Mouse (Mus musculus): Measurements from ENCODE around the gene Rabl6.

Gene Rabl6

GRCm38 (mm10) chr2:25591863-25592262 is 16.5 kb downstream of the Rabl6 start:
- DNase-seq: peak; percentile 32

DNA sequence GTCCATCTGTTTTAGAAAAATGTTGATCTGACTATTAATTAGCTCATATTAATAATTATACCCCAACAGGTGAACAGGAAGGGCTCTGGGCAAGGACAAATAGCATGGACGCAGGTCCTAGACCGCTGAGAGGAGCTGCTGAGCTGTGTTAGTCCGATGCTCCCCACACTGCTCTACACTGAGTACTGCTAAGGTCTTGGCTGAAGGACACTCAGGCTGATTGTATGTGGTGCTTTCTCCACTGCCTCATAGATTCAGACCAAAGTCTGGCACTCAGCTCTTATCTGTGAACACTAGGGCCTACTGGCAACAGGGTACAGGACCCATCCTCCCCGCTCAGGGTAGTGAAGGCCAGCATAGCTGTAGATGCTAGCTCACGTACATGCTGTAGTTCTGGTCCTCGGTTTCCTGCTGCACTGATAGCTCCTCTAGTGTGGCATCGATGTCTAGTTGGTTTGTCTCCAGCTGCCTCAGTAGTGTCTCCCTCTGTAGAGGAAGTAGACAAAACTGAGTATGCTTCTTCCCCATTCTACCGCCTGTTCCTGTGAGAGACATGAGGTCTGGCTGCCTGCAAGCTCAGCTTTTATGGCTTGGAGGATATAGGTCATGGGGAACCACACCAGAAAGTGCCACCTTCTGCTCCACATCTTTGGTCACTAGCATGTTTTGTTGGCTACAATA is 20.0 kb downstream of the Rabl6 start:
- peak; percentile 6 for DNase-seq

GRCm38 (mm10) chr2:25587290-25587689 is 21.0 kb downstream of the Rabl6 start:
- DNase-seq: peak; percentile 4

DNA sequence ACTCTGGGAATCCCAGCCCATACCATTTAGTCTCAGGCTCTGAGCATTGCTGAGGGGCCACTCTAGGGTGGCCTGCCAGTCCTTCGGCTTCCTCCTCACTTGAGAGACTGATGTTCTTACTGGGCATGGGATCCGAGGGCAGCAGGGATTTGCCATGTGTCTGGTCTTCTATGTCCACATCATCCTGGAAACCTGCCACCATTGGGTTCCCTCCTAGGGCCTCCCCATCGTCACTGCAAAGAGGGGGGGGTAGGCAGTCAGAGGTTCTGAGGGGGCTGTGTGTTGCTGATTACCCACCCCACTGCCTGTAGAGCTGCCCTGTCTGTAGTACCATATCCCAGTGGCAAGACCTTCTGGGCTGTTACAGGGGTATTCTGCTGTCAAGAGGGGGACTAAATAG is 22.7 kb downstream of the Rabl6 start:
- DNase-seq: peak; percentile 16

DNA sequence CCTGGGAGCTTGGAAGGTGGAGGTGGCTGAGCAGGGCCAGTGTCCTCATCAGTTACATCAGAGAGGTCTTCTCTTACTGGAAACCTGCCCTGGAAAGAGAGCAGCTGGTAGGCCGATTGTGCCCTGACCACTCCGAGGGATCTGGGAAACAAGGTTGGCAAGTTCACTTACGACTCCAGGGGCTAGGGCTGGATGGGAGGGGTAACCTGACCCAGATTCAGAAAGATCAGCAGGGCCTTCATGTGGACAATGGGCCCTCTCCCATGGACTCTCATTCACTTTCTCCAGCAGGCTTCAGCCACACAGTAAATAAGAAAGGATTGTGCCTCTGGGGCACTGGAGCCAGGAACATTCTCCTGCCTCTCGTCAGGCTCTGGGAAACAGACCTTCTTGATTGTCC is 23.5 kb downstream of the Rabl6 start:
- no peak for DNase-seq

DNA sequence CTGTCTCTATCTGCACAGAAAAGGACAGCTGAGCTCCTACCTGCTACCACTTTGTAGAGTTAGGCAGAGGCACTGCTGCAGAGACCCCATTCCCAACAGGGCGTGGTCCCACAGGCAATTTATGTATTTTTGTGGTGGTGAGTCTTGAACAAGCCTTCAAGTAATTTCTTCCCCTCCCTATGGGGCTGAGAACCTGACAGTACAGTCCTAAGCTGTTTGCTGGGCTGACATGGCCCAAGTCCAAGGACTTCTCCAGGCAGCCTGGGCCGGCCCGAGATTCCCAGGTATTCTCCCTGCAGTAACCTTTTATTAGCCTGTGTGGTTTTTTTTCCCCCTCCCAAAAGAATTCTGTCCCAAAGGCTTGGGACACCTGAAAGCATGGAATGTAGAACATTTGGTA is 24.2 kb downstream of the Rabl6 start:
- DNase-seq: no peak

GRCm38 (mm10) chr2:25583571-25583970 is 24.8 kb downstream of the Rabl6 start:
- peak; percentile 15 for DNase-seq

DNA sequence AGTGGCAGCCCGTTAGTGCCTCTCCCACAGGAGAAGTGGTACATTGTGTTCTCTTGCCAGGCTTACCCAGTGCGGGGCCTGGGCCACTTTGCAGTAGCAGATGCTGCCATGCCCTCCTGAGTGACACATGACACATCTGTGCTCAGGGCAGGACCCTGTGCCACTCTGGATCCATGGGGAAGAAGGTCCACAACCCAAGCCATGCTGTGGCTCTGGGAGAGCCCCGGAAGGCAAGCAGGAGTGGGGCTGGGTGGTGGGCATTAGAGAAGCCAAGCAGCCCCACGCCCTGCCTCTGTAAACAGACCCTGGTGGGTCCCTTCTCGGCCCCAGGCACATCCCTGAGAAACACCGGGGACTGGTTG is 25.2 kb downstream of the Rabl6 start:
- DNase-seq: peak; percentile 22

GRCm38 (mm10) chr2:25582466-25583119 is 25.7 kb downstream of the Rabl6 start:
- DNase-seq: peak; percentile 90

DNA sequence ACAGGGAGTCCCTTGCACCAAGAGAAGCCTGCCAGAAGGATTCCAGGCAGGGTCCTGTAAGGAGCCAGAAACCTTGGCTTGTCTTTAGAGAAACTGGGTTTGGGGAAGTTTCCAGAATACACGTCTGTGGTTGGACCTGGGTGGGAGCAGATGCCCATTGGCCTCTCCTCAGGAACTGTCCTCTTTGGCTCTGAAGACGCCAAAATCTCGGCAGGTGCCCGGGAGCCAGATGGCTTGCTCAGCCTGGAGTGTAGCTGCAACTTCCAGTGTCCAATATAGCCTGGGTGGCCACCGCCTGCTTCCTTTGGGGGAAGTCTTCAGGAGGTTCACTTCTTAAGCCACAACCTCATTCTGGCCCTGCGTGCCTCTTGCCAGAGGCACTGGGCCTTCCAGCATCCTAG is 26.4 kb downstream of the Rabl6 start:
- peak; percentile 42 for DNase-seq

GRCm38 (mm10) chr2:25581294-25581864 is 26.9 kb downstream of the Rabl6 start, which contains the start of gene Ajm1:
Gene Ajm1 (minus strand): TSS chr2:25581757.
- peak; percentile 51 for DNase-seq

- DNase-seq: peak; percentile 42
These were observed 27.7 kb downstream of the Rabl6 start for GRCm38 (mm10) chr2:25580621-25581101.

GRCm38 (mm10) chr2:25579737-25580460 is 28.4 kb downstream of the Rabl6 start:
- peak; percentile 45 for DNase-seq

DNA sequence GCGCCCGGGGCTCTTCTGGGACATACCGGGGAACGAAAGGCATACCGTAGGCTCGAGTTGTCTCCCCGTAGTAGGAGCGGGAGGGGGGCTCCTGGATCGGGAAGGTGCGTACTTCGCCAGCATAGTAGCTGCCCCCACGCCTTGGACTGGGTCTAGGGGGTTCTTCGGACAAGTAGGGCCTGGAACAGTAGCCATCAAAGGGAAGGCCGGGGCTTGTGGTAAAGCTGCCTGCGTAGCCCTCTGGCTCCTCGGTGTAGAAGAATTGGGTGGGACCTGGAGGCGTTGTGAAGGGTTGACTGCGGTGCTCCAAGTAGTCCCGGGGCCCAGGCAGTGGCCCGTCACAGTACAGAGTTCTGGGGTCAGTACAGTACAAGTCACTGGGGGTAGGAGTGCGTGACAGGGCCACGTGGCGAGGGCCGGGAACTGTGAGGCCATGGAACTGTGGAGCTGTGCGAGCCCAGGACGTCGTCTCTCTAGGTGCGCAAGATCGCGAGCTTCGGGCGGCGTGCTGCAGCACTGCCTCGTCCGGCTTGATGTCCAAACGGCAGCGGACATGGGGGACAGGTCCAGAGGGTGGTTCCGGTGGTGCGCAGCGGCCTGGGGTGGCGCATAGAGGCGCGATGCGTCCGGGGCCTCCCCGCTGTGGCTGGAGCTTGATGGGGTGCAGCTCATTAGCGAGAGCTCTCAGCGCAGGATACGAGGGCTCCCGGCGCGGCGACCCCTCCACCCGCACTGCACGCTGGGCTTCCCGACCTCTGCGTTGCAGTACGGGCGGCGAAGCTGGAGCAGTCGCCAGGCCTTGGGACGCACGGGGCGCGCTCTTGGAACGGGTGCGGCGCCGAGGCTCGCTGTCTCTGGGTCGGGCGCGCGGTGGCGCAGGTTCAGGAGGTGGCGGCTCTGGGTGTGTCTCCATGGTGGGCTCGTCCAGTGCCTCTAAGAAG is 29.3 kb downstream of the Rabl6 start:
- no peak for DNase-seq

DNA sequence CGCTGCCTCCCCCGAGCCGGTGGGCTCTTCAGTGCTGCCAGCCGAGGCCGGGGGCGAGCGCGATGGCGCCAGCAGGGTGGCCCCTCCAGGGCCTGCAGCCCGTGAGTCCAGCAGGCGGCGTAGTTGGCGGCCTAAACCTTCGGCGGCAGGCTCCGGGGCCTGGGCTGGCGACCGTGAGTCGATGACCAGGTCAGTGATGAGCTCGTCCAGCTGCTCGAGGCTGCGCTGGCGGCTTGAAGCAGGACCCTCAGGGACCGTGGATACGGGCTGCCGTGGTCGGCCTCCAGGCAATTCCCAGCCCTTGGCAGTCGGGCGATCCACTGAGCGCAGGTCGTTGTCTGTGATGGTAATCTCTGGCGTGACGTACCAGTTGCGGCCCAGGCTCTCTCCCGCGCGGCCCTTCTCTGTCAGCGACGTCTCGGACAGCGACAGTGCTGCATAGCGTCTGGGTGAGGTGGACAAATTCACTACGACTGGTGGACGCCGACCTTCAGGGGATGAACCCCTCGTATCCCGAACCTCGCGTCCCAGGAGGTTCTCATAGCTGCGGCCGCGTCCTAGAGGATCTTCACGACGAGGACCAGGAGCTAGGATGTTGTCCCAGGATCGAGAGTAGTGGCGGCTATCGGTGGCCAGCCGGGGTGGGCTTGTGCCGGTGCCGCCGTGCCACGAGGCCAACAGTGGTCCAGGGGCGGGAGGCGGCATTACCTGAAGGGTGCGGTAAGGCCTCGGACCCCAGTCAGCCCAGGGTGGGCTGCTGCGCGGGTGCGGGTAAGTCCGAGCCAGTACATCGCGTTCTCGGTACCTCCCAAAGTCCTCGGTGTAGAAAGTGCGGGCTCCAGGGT is 30.1 kb downstream of the Rabl6 start:
- peak; percentile 13 for DNase-seq

GRCm38 (mm10) chr2:25576965-25577891 is 31.1 kb downstream of the Rabl6 start:
- DNase-seq: no peak

DNA sequence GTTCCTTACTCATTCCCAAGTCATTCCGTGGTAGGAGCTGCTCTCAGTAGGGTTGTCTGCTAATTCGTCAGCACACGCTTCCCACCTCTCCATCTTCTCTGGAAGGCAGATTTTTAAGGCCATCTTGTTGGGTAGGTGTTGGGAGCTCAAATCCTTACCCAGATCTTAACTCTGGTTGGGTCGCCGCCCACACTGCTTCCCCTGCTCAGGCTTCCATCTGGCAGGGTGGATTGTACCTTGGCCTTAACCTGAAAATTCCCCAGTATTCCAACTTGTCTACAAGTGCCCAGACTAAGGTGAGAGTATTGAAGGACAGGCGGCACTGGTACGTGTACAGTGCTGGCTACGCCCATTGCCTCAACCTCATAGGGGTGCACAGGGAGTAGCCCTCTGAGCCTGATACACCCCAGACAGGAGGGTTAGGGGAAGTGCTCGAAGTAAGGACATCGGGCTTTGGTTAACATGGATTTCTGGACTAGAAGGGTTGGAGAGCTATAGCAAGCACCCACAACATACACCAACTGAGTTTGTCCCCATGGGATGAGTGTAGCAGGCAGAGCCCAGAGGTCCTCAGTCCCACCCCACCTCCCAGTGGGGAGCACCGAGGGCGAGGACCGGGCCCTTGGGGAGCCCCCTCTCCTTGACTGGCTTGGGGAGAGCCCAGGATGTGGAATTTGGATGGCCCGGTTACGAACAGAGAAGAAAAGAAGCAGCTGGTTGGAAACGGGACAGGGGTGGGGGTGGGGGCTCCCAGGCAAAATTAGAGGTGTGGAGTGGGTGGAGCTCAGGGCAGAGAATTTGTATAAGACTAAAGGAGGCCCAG is 32.1 kb downstream of the Rabl6 start:
- DNase-seq: no peak

- DNase-seq: peak; percentile 62
These were observed 32.8 kb downstream of the Rabl6 start for GRCm38 (mm10) chr2:25575432-25576027.

Data from right cerebral cortex, postnatal 14 days (tissue).